Mouse (Mus musculus) cerebellum, adult 18-20 months (tissue): ENCODE measurements around the gene Tdp2.
"Not testable (repeated sequence)": the region's sequence is repeated elsewhere in the genome, so short reads cannot be mapped to it uniquely, and the experiment has no call there.

Experiments used
- DNase-seq, 2 experiments: peaks; one replicate each; pipeline ENCODE4 v3.0.0; 2021

Tdp2 gene

DNA sequence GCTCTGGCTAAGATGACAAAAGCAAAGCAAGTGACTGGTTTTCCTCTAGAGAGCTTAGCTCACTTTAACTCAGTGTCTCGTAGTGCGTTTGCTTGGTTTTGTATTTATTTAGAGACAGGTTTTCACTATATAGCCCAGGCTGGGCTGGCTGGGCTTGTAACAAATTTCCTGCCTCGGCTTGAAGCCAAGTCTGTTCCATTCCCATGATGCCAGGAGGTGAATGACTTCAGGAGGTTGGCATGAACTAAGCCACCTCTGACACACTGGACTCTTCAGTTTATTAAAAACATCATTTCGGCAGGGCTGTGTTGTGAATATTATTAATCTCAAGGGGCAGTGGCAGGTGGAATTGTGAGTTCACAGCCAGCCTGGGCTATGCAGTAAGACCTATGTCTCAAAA lies 5.9 kb upstream of the Tdp2 start:
- peak; percentile 42 to 49 for DNase-seq

DNA sequence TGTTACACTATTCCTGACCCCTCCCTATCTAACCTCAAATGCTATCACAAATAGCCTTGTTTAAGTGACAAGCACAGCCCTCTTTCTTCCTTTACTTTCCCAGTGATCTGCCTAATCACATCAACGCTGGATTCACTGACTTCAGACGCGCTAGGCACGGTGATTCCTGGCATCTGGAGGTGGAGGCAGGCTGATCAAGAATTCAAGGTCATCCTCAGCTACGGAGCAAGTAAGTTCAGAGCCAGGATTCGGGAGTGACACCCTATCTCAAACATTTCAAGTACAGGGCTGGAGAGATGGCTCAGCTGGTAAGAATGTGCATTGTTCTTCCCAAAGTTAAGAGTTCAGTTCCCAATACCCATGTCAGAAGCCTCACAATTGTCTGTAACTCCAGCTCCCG lies 5.4 kb upstream of the Tdp2 start:
- no peak for DNase-seq

DNA sequence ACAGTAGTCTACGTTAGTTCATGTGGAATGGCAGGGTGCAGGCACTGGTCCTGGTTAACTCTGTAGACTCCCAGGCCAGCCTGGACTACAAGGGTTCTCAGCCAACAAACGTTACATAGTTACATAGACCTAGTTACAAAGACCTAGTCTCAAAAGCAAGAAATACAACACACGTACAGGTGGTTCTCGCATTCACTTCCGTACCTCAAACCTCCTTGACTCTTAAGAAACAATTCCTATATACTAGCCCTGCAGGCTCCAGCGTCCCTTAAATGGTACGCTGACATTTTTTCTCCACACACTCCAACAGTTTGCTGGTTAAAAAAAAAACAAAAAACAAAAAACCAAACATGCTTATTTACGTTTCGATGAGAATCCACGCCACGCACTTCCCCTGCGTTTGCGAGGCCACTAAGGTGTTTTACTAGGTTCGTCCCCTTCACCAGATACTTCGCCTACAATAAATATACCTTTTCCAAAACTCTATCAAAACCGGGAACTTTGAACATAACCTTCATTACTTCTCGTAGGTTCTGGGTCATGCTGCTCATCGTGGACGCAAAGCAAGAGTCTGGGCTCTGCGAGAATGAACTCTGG lies 625 bp upstream of the Tdp2 start:
- peak in 1 of 2 experiments; percentile 27 for DNase-seq

DNA sequence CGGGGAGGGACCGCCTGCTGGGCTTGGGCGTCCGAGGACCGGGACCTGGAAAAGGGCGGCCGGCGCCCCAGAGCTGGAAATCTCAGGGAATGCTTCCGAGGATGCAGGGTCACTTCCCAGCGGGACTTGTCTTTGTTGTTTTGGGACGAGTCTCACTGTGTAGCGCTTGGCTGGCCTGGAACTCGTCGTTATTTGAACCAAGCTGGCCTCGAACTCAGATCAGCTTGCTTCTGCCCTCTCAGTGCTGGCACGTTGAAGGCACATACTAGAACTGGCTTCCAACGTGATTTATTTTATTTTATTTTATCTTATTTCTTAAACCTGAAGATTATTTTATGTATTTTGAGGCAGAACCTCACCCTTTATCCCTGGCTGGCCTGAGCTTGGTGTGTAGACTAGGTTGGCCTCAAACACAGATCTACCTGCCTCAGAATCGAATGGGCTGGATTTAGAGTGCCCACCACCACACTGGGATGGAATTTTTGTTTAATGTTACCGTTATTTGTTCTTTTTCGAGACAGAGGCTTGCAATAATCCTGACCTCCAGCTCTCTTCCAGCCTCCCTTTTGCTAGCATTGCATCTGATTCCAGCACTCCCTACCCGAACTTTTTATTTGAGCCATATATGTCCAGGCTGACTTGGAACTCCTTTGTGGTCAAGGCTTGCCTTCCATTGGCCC lies 792 bp downstream of the Tdp2 start:
- DNase-seq = no peak

DNA sequence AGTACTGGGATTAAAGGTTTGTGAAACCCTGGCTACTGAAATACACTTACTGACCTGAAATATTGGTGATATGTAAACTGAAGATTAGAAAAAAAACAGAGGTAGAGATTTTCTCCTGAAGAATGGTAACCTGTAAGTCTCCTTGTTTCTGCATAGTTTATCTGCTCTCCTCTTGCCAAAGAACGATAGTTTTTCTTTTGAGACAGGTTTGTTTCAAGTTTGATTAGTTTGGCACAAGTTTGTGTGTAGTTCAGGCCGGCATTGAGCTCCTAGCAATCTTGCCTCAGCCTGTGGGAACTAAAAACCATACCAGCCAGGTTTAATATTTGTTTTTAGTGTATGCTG lies 1.3 kb downstream of the Tdp2 start:
- DNase-seq = no peak

DNA sequence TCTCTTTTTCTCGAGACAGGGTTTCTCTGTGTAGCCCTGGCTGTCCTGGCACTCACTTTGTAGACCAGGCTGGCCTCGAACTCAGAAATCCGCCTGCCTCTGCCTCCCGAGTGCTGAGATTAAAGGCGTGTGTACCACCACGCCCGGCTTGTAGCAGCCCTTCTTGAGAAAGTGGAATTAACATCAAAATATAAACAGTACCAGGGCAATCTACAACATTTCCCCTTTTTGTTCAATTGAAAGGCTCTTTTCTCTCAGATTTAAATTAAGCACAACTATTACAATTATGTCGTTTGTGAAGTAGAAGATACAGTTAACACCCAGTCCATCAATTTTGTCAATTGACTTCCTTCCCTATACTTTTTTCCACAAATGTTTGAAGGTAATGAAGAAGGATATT lies 6.3 kb downstream of the Tdp2 start:
- DNase-seq = not testable (repeated sequence)

DNA sequence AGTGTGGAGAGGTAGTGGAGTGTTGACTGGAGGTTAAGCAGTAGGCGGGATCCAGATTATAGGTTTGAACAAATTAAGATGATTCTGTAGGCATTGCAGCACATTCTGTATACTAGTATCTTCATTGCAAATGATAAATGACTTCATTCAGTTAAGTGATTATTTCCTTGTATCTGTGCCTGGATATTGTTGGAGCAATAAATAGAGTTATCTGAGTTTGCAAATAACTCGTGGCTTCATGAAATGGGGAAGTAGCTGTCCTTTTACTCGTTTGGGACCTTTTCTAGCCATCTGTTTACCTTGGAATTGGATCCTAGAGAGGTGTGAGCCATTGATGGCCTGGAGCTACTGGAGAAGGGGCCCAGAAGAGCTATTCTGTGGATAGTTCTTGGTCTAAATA lies 8.4 kb downstream of the Tdp2 start:
- DNase-seq = no peak

DNA sequence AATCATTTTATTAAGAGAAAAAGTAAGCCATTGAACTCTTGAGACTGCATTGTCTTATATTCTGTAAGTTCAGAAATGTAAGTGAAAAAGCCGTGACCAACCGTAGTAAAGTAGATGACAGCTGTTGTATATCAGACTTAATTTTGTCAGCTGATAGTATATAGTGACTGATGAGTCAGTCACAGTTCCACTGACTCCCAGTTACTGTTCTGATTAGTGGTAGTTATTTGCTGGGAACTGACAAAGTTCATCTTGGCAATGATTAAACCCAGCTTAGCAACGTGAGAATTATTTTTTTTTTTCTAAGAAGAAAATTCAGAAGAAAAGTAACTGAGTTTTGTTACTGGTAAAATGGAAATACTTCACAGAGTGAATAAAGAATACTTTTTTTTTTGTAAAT lies 10.2 kb downstream of the Tdp2 start:
- no peak for DNase-seq

DNA sequence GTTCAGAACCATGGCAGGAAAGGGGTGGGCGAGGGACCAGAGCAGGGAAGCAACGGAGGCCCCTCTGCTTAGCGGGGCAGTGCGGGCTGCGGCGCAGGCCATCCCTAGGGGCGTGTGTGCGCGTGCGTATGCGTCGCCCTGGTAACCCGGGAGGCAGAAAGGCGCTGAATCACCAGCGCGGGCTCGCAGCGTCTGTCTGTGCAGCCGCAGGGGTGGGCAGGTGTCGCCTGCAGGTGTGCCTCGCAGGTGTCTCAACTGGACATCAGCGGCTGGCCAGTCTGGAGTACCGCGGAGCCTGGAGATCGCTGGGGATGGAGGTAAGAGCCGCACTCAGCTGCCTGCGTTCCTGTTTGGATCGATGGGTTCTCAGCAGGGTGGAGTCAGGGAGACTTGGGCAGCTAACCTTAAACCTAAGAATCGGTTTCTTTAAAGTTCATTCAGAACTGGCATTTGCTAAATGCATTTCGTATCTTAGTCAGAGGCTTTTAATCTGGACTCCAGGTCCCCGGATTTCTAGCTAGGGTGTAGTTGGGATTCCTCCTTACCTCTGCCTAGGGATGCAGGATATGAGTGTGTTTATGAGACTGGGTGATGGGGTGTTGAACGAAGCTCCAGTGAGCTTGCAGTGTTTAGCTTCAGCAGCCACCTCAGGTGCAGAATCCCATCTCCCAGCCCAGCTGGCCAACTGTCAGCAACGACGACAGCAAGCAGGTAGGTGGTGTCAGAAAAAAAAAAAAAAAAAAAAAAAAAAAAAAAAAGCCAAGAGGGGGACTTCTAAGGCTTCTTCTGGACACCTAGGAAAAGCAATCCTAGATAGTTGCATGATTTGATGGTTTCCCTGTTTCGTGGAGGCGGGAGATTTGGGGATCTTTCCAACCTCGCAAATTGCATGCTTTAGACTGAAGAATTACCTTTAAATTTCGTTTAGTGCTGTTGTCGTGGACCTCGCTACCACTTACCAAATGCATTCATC lies 13.8 kb downstream of the Tdp2 start, which contains the start of gene D130043K22Rik:
D130043K22Rik (plus strand) TSS at position 153 of the 973 bp plus-strand sequence.
- peak; percentile 72 to 73 for DNase-seq

DNA sequence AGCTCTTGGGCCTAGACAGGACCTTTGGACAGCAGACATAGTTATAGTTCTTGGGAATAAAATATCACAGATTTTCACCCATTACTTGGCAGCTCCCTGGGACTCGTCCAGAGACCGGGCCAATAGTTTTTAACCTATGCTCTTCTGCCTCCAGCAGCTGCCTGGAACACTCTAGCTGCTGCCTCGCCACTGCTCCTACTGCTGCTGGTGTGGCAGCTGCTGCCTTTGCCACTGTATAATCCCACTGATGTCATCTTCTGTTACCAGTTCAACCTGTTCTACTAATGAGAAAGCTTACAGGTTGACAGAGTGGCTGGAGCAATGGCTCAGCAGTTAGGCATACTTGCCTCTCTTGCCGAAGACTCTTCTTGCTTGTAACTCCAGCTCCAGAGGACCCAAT lies 17.8 kb downstream of the Tdp2 start:
- DNase-seq = no peak

DNA sequence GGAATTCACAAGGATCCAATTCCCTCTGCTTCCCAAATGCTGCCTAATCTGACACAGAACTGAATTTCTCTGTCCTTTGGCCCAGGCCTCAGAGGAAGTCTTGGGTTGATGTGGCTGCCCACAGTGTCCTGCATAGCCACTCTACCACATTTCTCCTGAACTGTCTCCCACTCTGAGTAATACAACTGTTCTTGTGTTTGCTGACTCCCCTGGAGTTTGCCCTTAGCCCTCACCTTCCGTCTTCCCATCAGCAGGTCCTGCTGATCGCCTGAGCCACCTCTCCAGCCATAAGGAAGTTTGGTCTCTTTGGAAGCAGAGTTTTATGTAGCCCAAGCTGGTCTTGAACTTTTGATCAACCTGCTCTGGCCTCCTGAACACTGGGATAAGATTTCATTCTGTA lies 20.5 kb downstream of the Tdp2 start:
- no peak for DNase-seq

DNA sequence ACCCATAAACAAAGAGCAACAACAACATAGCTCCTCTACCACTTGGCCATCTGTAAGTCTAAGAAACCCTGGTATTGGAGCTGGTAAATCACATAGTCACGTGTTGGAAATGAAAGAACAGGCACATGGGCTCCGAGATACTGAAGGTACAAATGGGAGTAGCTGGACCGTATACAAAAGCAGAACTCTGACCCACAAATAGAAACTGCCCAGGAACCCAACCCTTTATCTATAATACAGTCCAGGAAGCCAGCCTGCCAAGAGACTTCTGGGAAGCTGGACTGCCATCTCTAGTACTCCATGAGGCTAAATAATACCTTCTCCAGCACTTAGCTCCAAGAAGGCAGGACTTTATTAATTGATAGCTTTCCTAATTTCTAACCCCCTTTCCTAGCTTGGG lies 21.1 kb downstream of the Tdp2 start:
- no peak for DNase-seq

DNA sequence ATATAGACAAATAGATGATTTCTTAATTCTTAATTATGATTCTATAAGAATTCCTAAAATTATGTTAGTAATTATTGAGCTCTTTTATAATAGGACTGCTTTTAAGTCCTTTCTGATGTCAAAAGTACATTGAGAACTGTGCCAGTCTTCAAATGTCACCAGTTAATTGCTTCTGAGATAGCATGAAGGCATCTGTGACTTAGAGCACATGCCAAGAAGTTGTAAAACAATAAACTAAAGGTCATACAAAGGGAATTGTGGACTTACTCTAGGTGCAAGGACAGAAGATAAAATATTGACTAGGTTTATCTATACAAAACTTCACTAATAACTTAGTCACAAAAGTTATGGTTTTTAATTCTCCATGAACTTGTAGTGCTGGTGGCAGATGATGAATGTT lies 27.6 kb downstream of the Tdp2 start:
- DNase-seq = no peak

DNA sequence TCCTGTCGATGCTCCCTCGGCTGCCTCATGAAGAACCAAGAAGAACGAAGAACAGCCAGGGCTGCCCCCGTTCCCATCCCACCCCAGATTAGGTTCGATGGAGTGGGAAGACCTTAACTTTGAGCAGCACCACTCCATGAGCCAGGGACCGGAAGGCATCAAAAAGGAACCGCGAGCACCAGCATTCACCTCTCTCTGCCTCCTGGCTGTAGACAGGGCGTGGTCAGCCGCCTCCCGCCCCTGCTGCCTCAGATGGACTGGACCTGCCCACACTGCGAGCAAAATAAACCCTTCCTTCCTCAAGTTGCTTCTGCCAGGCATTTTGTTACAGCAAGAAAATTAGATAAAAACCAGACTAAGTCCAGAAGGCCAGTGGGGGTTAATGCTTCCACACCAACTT lies 29.6 kb downstream of the Tdp2 start:
- no peak for DNase-seq

DNA sequence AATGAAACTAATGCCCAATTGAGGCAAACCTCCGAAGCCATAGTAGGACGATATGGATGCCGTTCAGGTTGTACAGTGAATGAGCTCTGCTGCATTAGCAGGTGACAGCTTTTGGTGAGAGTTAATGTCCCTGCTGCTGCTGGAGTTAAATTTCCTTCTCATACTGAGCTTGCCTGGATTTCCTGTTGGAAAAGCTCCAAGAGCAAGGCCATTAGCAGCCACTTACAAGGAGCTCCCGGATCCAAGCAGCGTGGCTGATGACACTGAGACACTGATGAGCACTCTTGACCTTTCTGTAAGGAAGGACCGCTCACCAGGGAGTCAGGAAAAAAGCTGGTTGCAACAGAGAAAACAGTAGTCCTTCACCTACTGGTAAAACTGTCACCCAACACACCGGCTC lies 30.5 kb downstream of the Tdp2 start:
- DNase-seq = no peak

DNA sequence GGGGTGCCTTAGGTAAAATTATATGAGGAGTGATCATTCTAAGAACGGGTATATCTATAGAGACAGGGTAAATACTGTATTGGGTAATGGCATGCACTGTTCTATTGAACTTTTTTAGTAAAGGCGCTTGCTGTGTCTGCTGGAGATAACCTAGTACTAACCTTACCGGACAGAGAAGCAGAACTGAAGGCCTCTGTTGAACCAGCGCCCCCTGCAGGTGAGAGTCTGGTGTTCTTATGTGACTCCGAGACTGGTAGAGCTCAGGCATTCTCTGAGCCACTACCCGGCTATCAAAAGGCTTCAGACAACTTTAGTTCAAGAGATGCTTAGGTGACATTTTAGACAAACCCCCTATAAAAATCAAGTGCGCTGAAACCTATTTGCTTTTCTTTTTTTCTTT lies 31.0 kb downstream of the Tdp2 start:
- DNase-seq = peak; percentile 69 to 72

DNA sequence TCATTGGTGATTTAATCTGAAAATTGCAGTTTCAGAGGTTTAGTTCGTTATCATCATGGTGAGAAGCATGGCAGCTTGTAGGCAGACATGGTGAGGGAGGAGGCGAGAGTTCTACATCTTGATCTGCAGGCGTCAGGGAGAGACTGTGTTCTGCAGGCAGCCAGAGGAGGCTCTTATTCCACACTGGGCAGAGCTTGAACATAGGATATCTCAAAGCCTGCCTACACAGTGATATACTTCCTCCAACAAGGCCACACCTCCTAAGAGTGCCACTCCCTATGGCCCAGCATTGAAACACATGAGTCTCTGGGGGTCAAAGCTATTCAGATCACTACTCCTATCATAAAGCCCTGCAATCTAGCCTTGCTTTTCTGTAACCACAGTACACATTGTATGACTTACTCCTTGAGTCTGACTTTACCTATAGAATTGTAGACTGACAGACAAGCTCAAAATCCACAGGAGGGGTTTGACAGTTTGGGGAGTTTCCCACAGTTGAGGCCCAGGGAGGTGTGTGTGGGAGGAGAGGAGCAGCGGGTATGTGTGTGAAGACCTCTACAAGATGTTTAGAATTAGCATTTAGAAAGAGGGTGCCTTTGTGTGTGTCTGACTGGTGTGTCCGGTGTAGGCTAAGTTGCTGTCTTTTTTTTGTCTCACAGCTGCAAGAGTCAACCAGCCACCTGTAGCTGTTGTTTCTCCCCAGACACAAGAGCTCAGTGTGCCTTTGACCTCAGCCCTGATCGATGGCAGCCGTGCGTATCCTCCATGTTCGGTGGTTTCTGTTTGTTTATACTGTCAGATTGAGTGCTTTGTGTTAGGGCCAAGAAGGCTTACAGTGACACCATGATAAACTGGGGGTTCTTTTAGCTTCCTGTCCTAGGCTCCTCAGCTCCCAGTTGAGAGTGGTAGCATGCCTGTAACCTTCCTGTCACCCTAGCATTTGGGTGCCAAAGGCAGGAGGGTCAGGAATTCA lies 35.2 kb downstream of the Tdp2 start:
- DNase-seq = no peak

DNA sequence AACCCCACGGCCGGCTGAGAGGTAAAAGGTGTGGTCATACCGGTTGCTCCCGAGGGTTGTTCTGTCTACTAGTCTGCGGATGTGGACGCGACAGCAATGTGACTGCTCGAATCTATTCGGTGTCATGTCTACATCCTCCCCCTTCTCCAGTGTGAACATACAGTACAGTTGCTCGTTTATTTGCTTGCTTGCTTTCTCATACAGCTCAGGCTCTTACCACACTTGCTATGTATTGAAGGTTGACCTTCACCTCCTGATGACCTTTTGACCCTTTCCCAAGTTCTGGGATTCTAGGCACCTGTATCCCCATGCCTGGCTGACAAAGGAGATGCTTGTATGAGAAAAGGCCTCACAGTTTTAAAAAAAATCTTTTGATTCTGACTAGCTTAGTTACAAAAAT lies 36.3 kb downstream of the Tdp2 start:
- DNase-seq = no peak

DNA sequence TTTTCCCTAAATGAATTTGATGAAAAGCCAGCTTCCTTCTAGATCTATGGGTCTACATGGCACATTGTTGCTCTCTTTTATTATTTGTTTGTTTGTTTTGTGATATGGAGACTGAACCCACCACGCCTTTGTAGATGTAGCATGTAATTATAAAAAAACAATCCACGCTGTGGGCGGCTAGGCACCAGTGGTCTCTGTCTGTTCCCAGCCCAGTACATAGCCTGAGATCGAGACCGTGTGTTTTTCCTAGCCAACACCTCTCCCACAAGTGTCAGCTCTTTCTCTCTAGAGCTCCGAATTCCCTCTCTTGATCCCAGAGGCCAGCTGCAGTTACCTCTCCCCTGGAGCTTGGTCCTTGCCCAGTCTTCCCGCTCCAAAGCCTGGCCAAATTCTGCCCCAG lies 36.8 kb downstream of the Tdp2 start:
- no peak for DNase-seq

DNA sequence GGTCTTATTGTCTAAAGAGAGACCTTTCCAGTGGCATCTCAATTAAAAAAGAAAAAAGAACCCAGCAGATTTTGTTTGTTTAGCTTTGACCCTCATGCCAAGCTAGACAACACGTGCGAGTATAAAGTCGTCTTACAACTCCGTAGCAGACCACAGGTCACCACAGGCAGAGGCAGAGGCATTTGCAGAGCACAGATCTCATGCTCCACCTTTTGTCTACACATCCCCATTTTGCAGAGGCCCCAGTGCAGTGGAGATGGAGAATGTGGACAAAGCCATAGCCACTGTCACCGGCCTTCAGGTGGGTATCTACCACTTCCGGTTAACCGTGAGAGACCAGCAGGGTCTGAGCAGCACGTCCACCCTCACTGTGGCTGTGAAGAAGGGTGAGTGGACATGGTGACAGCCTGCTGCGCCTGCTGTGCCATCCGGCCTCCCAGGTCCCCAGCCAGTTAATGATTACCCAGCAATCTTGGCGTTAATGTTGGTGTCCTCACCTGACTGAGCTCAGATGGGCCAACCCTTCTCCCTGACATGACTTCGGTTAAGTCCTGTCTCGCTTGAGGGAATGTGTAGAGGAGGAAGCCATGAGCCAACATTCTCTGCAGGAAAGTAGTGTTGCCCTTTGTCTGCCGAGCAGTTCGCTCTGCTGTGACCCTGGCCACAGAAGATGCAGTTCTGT lies 48.0 kb downstream of the Tdp2 start:
- DNase-seq = no peak

DNA sequence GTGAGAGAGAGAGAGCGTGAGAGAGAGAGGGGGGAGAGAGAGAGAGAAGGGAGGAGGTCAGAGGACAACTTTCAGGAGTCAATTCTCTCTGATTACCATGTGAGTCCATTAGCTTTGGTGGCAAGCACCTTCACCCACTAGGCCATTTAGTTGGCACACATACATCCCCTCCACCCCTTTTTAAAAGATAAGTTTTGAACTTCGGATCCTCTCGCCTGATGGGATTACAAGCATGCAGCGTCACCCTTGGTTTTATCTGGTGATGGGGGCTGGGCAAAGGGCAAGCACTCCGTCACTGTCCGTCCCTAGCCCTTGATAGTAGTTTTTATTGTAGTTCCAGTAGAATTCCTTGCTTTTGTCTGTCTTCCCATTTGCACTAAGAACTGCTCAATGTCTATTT lies 48.7 kb downstream of the Tdp2 start:
- no peak for DNase-seq

DNA sequence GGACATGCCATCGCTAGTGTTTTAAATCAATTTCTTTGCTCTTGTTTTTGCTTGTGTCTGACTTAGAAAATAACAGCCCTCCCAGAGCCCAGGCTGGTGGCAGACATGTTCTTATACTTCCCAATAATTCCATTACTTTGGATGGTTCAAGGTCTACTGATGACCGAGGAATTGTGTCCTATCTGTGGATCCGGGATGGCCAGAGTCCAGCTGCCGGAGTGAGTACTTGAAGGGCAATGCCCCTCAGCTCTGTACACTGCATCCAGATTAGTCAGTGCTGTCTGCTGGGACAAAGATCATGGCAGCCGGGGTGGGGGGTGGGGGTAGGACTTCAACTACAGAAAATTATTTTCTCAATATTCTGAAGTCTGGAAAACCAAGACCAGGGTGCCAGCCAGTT lies 49.2 kb downstream of the Tdp2 start:
- DNase-seq = no peak
